Mouse (Mus musculus) CH12.LX (cell line): ENCODE measurements around the gene Spata21. TPM values are rescaled to one million over a fixed set of nuclear protein-coding genes. Genes with fewer than 3 reads are reported as not detected.

Experiments
- DNase-seq: peaks from one replicate; pipeline ENCODE4 v3.0.0-alpha.2; 2013; ENCODE audit errors: extremely low read depth
- H3K27ac ChIP-seq: 2 replicates; pipeline ENCODE4 v1.5.1; 2012; ENCODE audit warnings: low read depth, mild to moderate bottlenecking, control low read depth, moderate library complexity; ENCODE audit not compliant: insufficient read depth
- H3K27me3 ChIP-seq: replicated peaks from 2 replicates; pipeline ENCODE3; 2012; ENCODE audit warnings: inconsistent platforms
- H3K36me3 ChIP-seq, 2 experiments: replicated peaks in 1 of 2; 2 replicates each; pipeline versions ENCODE3 to v1.6.1; 2012; ENCODE audit warnings: inconsistent platforms in 1 of 2, low read length in 1 of 2, mild to moderate bottlenecking in 1 of 2, mixed read lengths in 1 of 2, moderate library complexity in 1 of 2; ENCODE audit not compliant: control insufficient read depth in 1 of 2, insufficient read depth in 1 of 2
- H3K4me1 ChIP-seq, 2 experiments: 2 replicates each; pipeline ENCODE4 v1.6.1; 2012; ENCODE audit warnings: inconsistent platforms in 1 of 2, moderate library complexity in 1 of 2; ENCODE audit not compliant: insufficient read depth in 2 of 2, control insufficient read depth in 1 of 2
- H3K4me2 ChIP-seq: 2 replicates; pipeline ENCODE4 v1.6.1; 2012; ENCODE audit warnings: low read depth, mild to moderate bottlenecking, control low read depth; ENCODE audit not compliant: poor library complexity, insufficient read depth, severe bottlenecking
- H3K4me3 ChIP-seq, 3 experiments: fragments of 150-350 bp in 1 of 3; sonication (generic) in 1 of 3; replicated peaks in 1 of 3; 2 replicates each; pipeline versions ENCODE3 to v1.5.1; 2011 to 2012; ENCODE audit warnings: low read depth in 2 of 3, low read length in 2 of 3, mild to moderate bottlenecking in 2 of 3, moderate library complexity in 2 of 3, control low read depth in 1 of 3, improper control_type of control experiment in 1 of 3, inconsistent platforms in 1 of 3, mixed read lengths in 1 of 3; ENCODE audit not compliant: poor library complexity in 1 of 3
- H3K79me2 ChIP-seq: replicated peaks from 2 replicates; pipeline ENCODE4 v1.6.1; 2012; ENCODE audit warnings: mild to moderate bottlenecking, moderate library complexity; ENCODE audit not compliant: control insufficient read depth, poor library complexity, insufficient read depth, severe bottlenecking; ENCODE audit errors: extremely low read depth
- H3K9ac ChIP-seq: 2 replicates; pipeline ENCODE4 v1.6.1; 2012; ENCODE audit warnings: low read depth, mild to moderate bottlenecking, control low read depth, moderate library complexity; ENCODE audit not compliant: insufficient read depth
- H3K9me3 ChIP-seq: replicated peaks from 2 replicates; pipeline ENCODE3; 2012; ENCODE audit warnings: low read length, inconsistent platforms, mixed read lengths
- CHD1 ChIP-seq: IDR thresholded peaks from 2 replicates; pipeline ENCODE4 v1.6.1; 2012; ENCODE audit warnings: low read depth, low read length, improper control_type of control experiment, inconsistent platforms
- CHD2 ChIP-seq: IDR thresholded peaks from 2 replicates; pipeline ENCODE4 v1.6.1; 2011; ENCODE audit warnings: low read length, improper control_type of control experiment
- E2F4 ChIP-seq: IDR thresholded peaks from 2 replicates; pipeline ENCODE4 v1.6.1; 2011; ENCODE audit warnings: low read depth, low read length, improper control_type of control experiment; ENCODE audit not compliant: insufficient replicate concordance
- ELF1 ChIP-seq: IDR thresholded peaks from 2 replicates; pipeline ENCODE4 v1.6.1; 2014; ENCODE audit warnings: low read depth, mild to moderate bottlenecking, inconsistent platforms, low read length, improper control_type of control experiment
- EP300 ChIP-seq: IDR thresholded peaks from 2 replicates; pipeline ENCODE4 v1.6.1; 2011; ENCODE audit warnings: low read length, improper control_type of control experiment
- ETS1 ChIP-seq: conservative IDR thresholded peaks from 2 replicates; pipeline ENCODE4 v1.6.1; 2012; ENCODE audit warnings: low read depth, mild to moderate bottlenecking, inconsistent platforms, low read length, improper control_type of control experiment, moderate library complexity
- HCFC1 ChIP-seq: IDR thresholded peaks from 2 replicates; pipeline ENCODE4 v1.6.1; 2012; ENCODE audit warnings: low read depth, mild to moderate bottlenecking, inconsistent platforms, low read length, improper control_type of control experiment
- IRF4 ChIP-seq: IDR thresholded peaks from 2 replicates; pipeline ENCODE4 v1.6.1; 2014; ENCODE audit warnings: low read depth, mild to moderate bottlenecking, inconsistent platforms, low read length, improper control_type of control experiment
- JUND ChIP-seq: conservative IDR thresholded peaks from 2 replicates; pipeline ENCODE4 v1.6.1; 2011; ENCODE audit warnings: low read depth, low read length, improper control_type of control experiment
- KAT2A ChIP-seq: IDR thresholded peaks from 2 replicates; pipeline ENCODE4 v1.6.1; 2012; ENCODE audit warnings: low read length, improper control_type of control experiment, inconsistent platforms; ENCODE audit not compliant: insufficient replicate concordance
- MAFK ChIP-seq: IDR thresholded peaks from 2 replicates; pipeline ENCODE4 v1.6.1; 2011; ENCODE audit warnings: low read length, improper control_type of control experiment; ENCODE audit not compliant: insufficient replicate concordance
- MAX ChIP-seq: IDR thresholded peaks from 2 replicates; pipeline ENCODE4 v1.6.1; 2011; ENCODE audit warnings: low read length, improper control_type of control experiment
- MAZ ChIP-seq: IDR thresholded peaks from 2 replicates; pipeline ENCODE4 v1.6.1; 2012; ENCODE audit warnings: low read depth, mild to moderate bottlenecking, inconsistent platforms, low read length, improper control_type of control experiment, moderate library complexity
- MXI1 ChIP-seq: IDR thresholded peaks from 2 replicates; pipeline ENCODE4 v1.6.1; 2011; ENCODE audit warnings: mild to moderate bottlenecking, low read depth, low read length, improper control_type of control experiment
- NELFE ChIP-seq: IDR thresholded peaks from 2 replicates; pipeline ENCODE4 v1.6.1; 2011; ENCODE audit warnings: low read depth, low read length, improper control_type of control experiment
- NRF1 ChIP-seq: IDR thresholded peaks from 2 replicates; pipeline ENCODE4 v1.6.1; 2014; ENCODE audit warnings: low read depth, mild to moderate bottlenecking, inconsistent platforms, low read length, improper control_type of control experiment, moderate library complexity
- PAX5 ChIP-seq: IDR thresholded peaks from 2 replicates; pipeline ENCODE4 v1.6.1; 2012; ENCODE audit warnings: low read length, inconsistent platforms, mixed read lengths
- POLR2A ChIP-seq: IDR thresholded peaks from 2 replicates; pipeline ENCODE4 v1.6.1; 2011; ENCODE audit warnings: low read depth, mild to moderate bottlenecking, improper control_type of control experiment, low read length
- POLR2AphosphoS2 ChIP-seq: IDR thresholded peaks from 2 replicates; pipeline ENCODE4 v1.6.1; 2011; ENCODE audit warnings: low read depth, low read length, improper control_type of control experiment
- RAD21 ChIP-seq: IDR thresholded peaks from 2 replicates; pipeline ENCODE4 v1.6.1; 2011; ENCODE audit warnings: low read depth, mild to moderate bottlenecking, low read length, improper control_type of control experiment, moderate library complexity
- RCOR1 ChIP-seq: conservative IDR thresholded peaks from 2 replicates; pipeline ENCODE4 v1.6.1; 2012; ENCODE audit warnings: low read depth, mild to moderate bottlenecking, inconsistent platforms, low read length, improper control_type of control experiment
- SIN3A ChIP-seq: IDR thresholded peaks from 2 replicates; pipeline ENCODE4 v1.6.1; 2012; ENCODE audit warnings: low read length, improper control_type of control experiment, inconsistent platforms
- SMC3 ChIP-seq: IDR thresholded peaks from 2 replicates; pipeline ENCODE4 v1.6.1; 2011; ENCODE audit warnings: low read depth, low read length, improper control_type of control experiment
- TCF12 ChIP-seq: IDR thresholded peaks from 2 replicates; pipeline ENCODE4 v1.6.1; 2014; ENCODE audit warnings: low read depth, mild to moderate bottlenecking, inconsistent platforms, low read length, improper control_type of control experiment
- ZC3H11A ChIP-seq: IDR thresholded peaks from 2 replicates; pipeline ENCODE4 v1.6.1; 2012; ENCODE audit warnings: low read depth, mild to moderate bottlenecking, inconsistent platforms, low read length, improper control_type of control experiment
- ZKSCAN1 ChIP-seq: IDR thresholded peaks from 2 replicates; pipeline ENCODE4 v1.6.1; 2012; ENCODE audit warnings: low read depth, inconsistent platforms, low read length, improper control_type of control experiment, borderline replicate concordance
- ZNF384 ChIP-seq: IDR thresholded peaks from 2 replicates; pipeline ENCODE4 v1.6.1; 2012; ENCODE audit warnings: low read depth, low read length, improper control_type of control experiment, inconsistent platforms
- dilution Hi-C: fragments of 300-500 bp; cut with MboI; formaldehyde crosslinking; loops from 2 replicates; pipeline ENCODE4 v1.14.3; 2020; ENCODE audit warnings: low sequenced_read_pairs; ENCODE audit not compliant: extremely low pct_unique_long_range_greater_than_20kb, extremely low pct_ligation_motif_present
- in situ Hi-C: fragments of 300-500 bp; cut with MboI; formaldehyde crosslinking; loops from 3 replicates; pipeline ENCODE4 v1.14.3; 2019; ENCODE audit warnings: low sequenced_read_pairs, low pct_ligation_motif_present, low pct_unique_long_range_greater_than_20kb, mixed read lengths
- polyA plus RNA-seq: library from polyadenylated mRNA; unstranded; fragments of >175 nt; gene quantifications from 2 replicates; pipeline ENCODE4 v1.2.1, GENCODE M21; 2012; ENCODE audit warnings: low read depth; ENCODE audit not compliant: insufficient read length
- total RNA-seq, 2 experiments: library from RNA; depleted of rRNA; stranded (reverse); fragments of 300-350 nt in 1 of 2; fragments of >200 nt in 1 of 2; gene quantifications; 2 replicates each; pipeline ENCODE4 v1.2.3; 2012 to 2014

Spata21 gene
- total and polyA plus RNA-seq, 3 experiments: not detected

- Histone ChIP-seq H3K36me3 (peaks cover 13 to 36% of the 10 kb centered on the region in 2 experiments), H3K27me3 (no peaks in the 10 kb centered on the region), H3K9me3 (peaks cover 14% of the 10 kb centered on the region), H3K4me2 (no peak overlapping the region), H3K4me3 (no peak overlapping the region), H3K79me2 (no peaks in the 10 kb centered on the region), H3K9ac (no peak overlapping the region), H3K4me1 (no peaks in the 10 kb centered on the region), H3K27ac (no peak overlapping the region)
- dilution Hi-C loops (no loop called here), in situ Hi-C loops (no loop called here)
- DNase-seq: no peak
- peak; percentile 67 for TF ChIP-seq NRF1
- no peak for TF ChIP-seq MXI1
- no peak for TF ChIP-seq RAD21
- no peak for TF ChIP-seq ELF1
- no peak for TF ChIP-seq NELFE
- no peak for TF ChIP-seq POLR2AphosphoS2
- TF ChIP-seq PAX5: no peak
- no peak for TF ChIP-seq CHD2
- TF ChIP-seq SIN3A: no peak
- no peak for TF ChIP-seq TCF12
- TF ChIP-seq CHD1: no peak
- no peak for TF ChIP-seq KAT2A
- no peak for TF ChIP-seq IRF4
- TF ChIP-seq ZKSCAN1: no peak
- TF ChIP-seq MAFK: peak; percentile 92
Observed at GRCm38 (mm10) chr4:141106526-141107183, 18.5 kb downstream of the Spata21 start.

GRCm38 (mm10) chr4:141108196-141108732 lies 20.1 kb downstream of the Spata21 start:
- H3K4me2 ChIP-seq: no peak overlapping the region
- peaks cover 22% of the 10 kb centered on the region for H3K9me3 ChIP-seq
- no peaks in the 10 kb centered on the region for H3K4me1 ChIP-seq
- in situ Hi-C loops: no loop called here
- H3K36me3 ChIP-seq: peaks cover 27 to 52% of the 10 kb centered on the region in 2 experiments
- H3K27ac ChIP-seq: no peak overlapping the region
- H3K79me2 ChIP-seq: no peaks in the 10 kb centered on the region
- no peak overlapping the region for H3K4me3 ChIP-seq
- TF ChIP-seq NELFE (no peak), MAFK (no peak), POLR2A (no peak), JUND (no peak), ETS1 (no peak), HCFC1 (no peak), E2F4 (no peak), NRF1 (no peak), RCOR1 (no peak), CHD2 (no peak), MAZ (no peak), ZNF384 (no peak), EP300 (no peak), MXI1 (no peak), ZC3H11A (no peak), ZKSCAN1 (no peak), RAD21 (no peak), MAX (no peak), SMC3 (no peak)
- no peak overlapping the region for H3K9ac ChIP-seq
- no peaks in the 10 kb centered on the region for H3K27me3 ChIP-seq
- dilution Hi-C loops: no loop called here
- no peak for DNase-seq
